Mouse (Mus musculus): ENCODE results near the gene Armc5.

DNA sequence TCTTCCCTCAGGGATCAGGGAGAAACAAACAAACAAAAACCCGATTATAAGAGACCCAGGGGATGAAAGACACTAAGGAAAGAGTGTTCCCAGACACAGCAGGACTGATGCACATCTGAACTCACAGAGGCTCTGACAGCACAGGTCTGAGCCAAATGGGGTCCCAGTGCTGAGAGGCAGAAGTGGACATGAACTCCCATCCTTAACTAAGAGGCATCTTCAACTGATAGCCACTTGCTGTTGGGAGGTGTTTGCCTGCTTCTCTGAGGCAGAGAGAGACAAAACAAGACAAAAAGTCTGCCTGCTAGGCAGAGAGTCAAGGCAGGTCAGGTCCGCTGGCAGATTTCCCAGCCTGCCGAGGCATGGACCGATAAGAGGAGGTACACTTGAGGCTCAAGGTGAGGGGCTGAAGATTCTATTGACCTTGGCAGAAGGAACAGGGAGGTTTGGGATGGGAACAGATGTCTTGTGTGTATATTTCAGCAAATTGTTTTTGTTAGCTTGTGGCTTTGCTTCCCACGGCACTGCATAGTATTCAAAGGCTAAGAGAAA lies 19.7 kb downstream of the Armc5 start:
- TF ChIP-seq CTCF (IDR thresholded peaks at IDR 0.05; ENCODE audit: borderline replicate concordance, insufficient read depth, low read length): no peak
- TF ChIP-seq POLR2A (IDR thresholded peaks at IDR 0.05; ENCODE audit: low read depth, low read length): peak; percentile 53
